11 mouse cellular contexts compared by ENCODE assay signal in genomic region chr3:107546956-107547355, GRCm38 (mm10). TPM values are rescaled to one million over a fixed set of nuclear protein-coding genes. Genes with fewer than 3 reads are reported as not detected.
A peak's percentile ranks its signal among the peaks of the same experiment; 100 is the strongest.
DNase-seq lines count a peak whose midpoint lies in the region; ATAC-seq and TF ChIP-seq lines count a peak whose summit lies in the region.
"Had no signal": no experiment of that assay in that cellular context is flagged by ENCODE, and none has a peak within 500 bp of the region (broad histone marks: within the 10 kb centered on the region; RNA-seq: fewer than 3 reads in every experiment).

No protein-coding gene starts in this region.

- no peaks in the 10 kb centered on the region for H3K79me2 ChIP-seq in C2C12 (ENCODE audit: control insufficient read depth, insufficient read depth)

- 34% methylated on average over 2 of the region's 2 CpGs for WGBS in forebrain, embryonic 14.5 days
- 73% methylated on average over 2 of the region's 2 CpGs for WGBS in forebrain, embryonic 10.5 days

- H3K36me3 ChIP-seq in forebrain, embryonic 14.5 days (ENCODE audit: control insufficient read depth, insufficient read depth, low read length), result no peaks in the 10 kb centered on the region
- H3K36me3 ChIP-seq in forebrain, embryonic 10.5 days (replicated peaks), result no peaks in the 10 kb centered on the region
- no peaks in the 10 kb centered on the region for H3K36me3 ChIP-seq in C2C12 (ENCODE audit: control insufficient read depth, insufficient read depth)
- H3K36me3 ChIP-seq: embryonic facial prominence, embryonic 15.5 days; liver, embryonic 15.5 days had no signal

- H3K4me2 ChIP-seq in forebrain, embryonic 14.5 days (ENCODE audit: low read length), result no peak overlapping the region
- H3K4me2 ChIP-seq: embryonic facial prominence, embryonic 15.5 days; liver, embryonic 15.5 days had no signal

- peak; percentile 55 for DNase-seq in forebrain, embryonic 14.5 days (ENCODE audit: low spot score)
- no peak for DNase-seq in forebrain, embryonic 10.5 days (ENCODE audit: extremely low spot score, low spot score)
- peak; percentile 87 to 88 for DNase-seq in cerebellum, postnatal 25 days
- DNase-seq in kidney, adult 9 months, result peak; percentile 80
- DNase-seq in layer of hippocampus, adult 18-20 months (ENCODE audit: low spot score in 2 of 2), result no peak
- DNase-seq in urinary bladder, postnatal 14 days (ENCODE audit: low spot score), result no peak
- no peak for DNase-seq in lung, postnatal 25 days (ENCODE audit: low spot score)

- peaks cover 7% of the 10 kb centered on the region for H3K4me1 ChIP-seq in forebrain, embryonic 14.5 days (ENCODE audit: control insufficient read depth, insufficient read depth, low read length)
- H3K4me1 ChIP-seq in forebrain, embryonic 10.5 days, result peaks cover 9% of the 10 kb centered on the region
- H3K4me1 ChIP-seq: liver, embryonic 15.5 days had no signal

- no peak for TF ChIP-seq CTCF in C2C12 (IDR thresholded peaks at IDR 0.05; ENCODE audit: control insufficient read depth, insufficient read depth, insufficient read length)

- no peak overlapping the region for H3K9ac ChIP-seq in forebrain, embryonic 14.5 days (ENCODE audit: low read length)
- H3K9ac ChIP-seq: embryonic facial prominence, embryonic 15.5 days; liver, embryonic 15.5 days had no signal

- no peak overlapping the region for H3ac ChIP-seq in C2C12 (ENCODE audit: control insufficient read depth, insufficient read length, low read depth)

- no peaks in the 10 kb centered on the region for H3K27me3 ChIP-seq in forebrain, embryonic 14.5 days (replicated peaks; ENCODE audit: control insufficient read depth, insufficient read depth, low read length)
- H3K27me3 ChIP-seq in forebrain, embryonic 10.5 days (ENCODE audit: poor library complexity, severe bottlenecking), result no peaks in the 10 kb centered on the region
- peaks cover under 1% of the 10 kb centered on the region for H3K27me3 ChIP-seq in C2C12 (ENCODE audit: control insufficient read depth, insufficient read depth, insufficient read length)
- H3K27me3 ChIP-seq: embryonic facial prominence, embryonic 15.5 days had no signal

- no peaks in the 10 kb centered on the region for H3K9me3 ChIP-seq in forebrain, embryonic 14.5 days (replicated peaks; ENCODE audit: control insufficient read depth, low read length)
- no peaks in the 10 kb centered on the region for H3K9me3 ChIP-seq in forebrain, embryonic 10.5 days
- H3K9me3 ChIP-seq: embryonic facial prominence, embryonic 15.5 days; liver, embryonic 15.5 days had no signal

- no peaks in the 10 kb centered on the region for H3K79me3 ChIP-seq in C2C12 (ENCODE audit: low read depth)

- H3K4me3 ChIP-seq in forebrain, embryonic 14.5 days (ENCODE audit: low read depth, low read length), result no peak overlapping the region
- H3K4me3 ChIP-seq in forebrain, embryonic 10.5 days, result no peak overlapping the region
- no peak overlapping the region for H3K4me3 ChIP-seq in C2C12 (ENCODE audit: insufficient read depth, poor library complexity, severe bottlenecking)
- H3K4me3 ChIP-seq: embryonic facial prominence, embryonic 15.5 days; liver, embryonic 15.5 days had no signal

- peak; percentile 69 for ATAC-seq in forebrain, embryonic 14.5 days
- ATAC-seq: intestine, embryonic 16.5 days had no signal

- H3K27ac ChIP-seq in forebrain, embryonic 14.5 days (ENCODE audit: low read depth, low read length), result no peak overlapping the region
- no peak overlapping the region for H3K27ac ChIP-seq in forebrain, embryonic 10.5 days
- H3K27ac ChIP-seq: embryonic facial prominence, embryonic 15.5 days; liver, embryonic 15.5 days had no signal

TF ChIP-seq in C2C12, 6 proteins besides CTCF, POLR2A, EP300 and RAD21:
- peak; percentile 1 for TF ChIP-seq MYOD1 (IDR thresholded peaks at IDR 0.05; ENCODE audit: control insufficient read depth, insufficient read length, low read depth)
- TF ChIP-seq USF1 (IDR thresholded peaks at IDR 0.05; ENCODE audit: low read depth), result no peak

RNA-seq across cellular contexts. Expression of gene Ubl4b, which starts 7.9 kb away (rescaled TPM):
- not detected in 2 replicates for polyA plus RNA-seq in forebrain, embryonic 14.5 days (2014; fragmentation: Nextera tagmentation; extraction: Ambion mirVana)
- polyA plus RNA-seq in forebrain, embryonic 10.5 days (2016; fragmentation: Nextera tagmentation; extraction: Ambion mirVana), result 0.46 and 0.54 TPM in 2 replicates
- not detected for polyA plus RNA-seq in C2C12 (2012; fragmentation: generic; extraction: Trizol)
- not detected for total RNA-seq in layer of hippocampus, adult 18-20 months (2021)
- polyA plus RNA-seq: embryonic facial prominence, embryonic 15.5 days; intestine, embryonic 16.5 days; liver, embryonic 15.5 days had no signal

RNA-seq across cellular contexts. Expression of gene Slc6a17, which starts 29.1 kb away (rescaled TPM):
- polyA plus RNA-seq in forebrain, embryonic 14.5 days (2014; fragmentation: Nextera tagmentation; extraction: Ambion mirVana), result 12.8 and 15.4 TPM in 2 replicates
- 2.4 and 3.7 TPM in 2 replicates for polyA plus RNA-seq in forebrain, embryonic 10.5 days (2016; fragmentation: Nextera tagmentation; extraction: Ambion mirVana)
- polyA plus RNA-seq in C2C12 (2012; fragmentation: generic; extraction: Trizol), result 3.2 TPM
- total RNA-seq in layer of hippocampus, adult 18-20 months (2021), result 100 to 1,000 TPM; 278 to 282 TPM

RNA-seq across cellular contexts. Expression of gene Alx3, which starts 47.9 kb away (rescaled TPM):
- polyA plus RNA-seq in forebrain, embryonic 14.5 days (2014; fragmentation: Nextera tagmentation; extraction: Ambion mirVana), result 2.4 and 2.6 TPM in 2 replicates
- polyA plus RNA-seq in forebrain, embryonic 10.5 days (2016; fragmentation: Nextera tagmentation; extraction: Ambion mirVana), result 41.0 and 41.6 TPM in 2 replicates
- not detected for polyA plus RNA-seq in C2C12 (2012; fragmentation: generic; extraction: Trizol)
- under 1 TPM; 0.41 to 0.42 TPM for total RNA-seq in layer of hippocampus, adult 18-20 months (2021)
- polyA plus RNA-seq: intestine, embryonic 16.5 days had no signal

Comparison
In these comparisons a context has a peak if more than half of its experiments do, and no peak if none do; other contexts are left out.
1. DNase-seq: peak in forebrain, embryonic 14.5 days (single experiment), cerebellum, postnatal 25 days (2 of 2) and kidney, adult 9 months (single experiment); none in forebrain, embryonic 10.5 days (single experiment), layer of hippocampus, adult 18-20 months (0 of 2), urinary bladder, postnatal 14 days (single experiment) and lung, postnatal 25 days (single experiment).
2. RNA of gene Alx3, which starts 47.9 kb away (polyA plus RNA-seq): 41.0 to 41.6 TPM in forebrain, embryonic 10.5 days; 2.4 to 2.6 TPM in forebrain, embryonic 14.5 days and not detected in C2C12 (single experiment); every median in the first group is over 10 times any median in the second.